Mouse (Mus musculus): Measurements from ENCODE around the gene Hmgb4. TPM values are rescaled to one million over a fixed set of nuclear protein-coding genes. Genes with fewer than 3 reads are reported as not detected.

Gene Hmgb4
- total RNA-seq, 2 experiments from 2014 or later: not detected

DNA sequence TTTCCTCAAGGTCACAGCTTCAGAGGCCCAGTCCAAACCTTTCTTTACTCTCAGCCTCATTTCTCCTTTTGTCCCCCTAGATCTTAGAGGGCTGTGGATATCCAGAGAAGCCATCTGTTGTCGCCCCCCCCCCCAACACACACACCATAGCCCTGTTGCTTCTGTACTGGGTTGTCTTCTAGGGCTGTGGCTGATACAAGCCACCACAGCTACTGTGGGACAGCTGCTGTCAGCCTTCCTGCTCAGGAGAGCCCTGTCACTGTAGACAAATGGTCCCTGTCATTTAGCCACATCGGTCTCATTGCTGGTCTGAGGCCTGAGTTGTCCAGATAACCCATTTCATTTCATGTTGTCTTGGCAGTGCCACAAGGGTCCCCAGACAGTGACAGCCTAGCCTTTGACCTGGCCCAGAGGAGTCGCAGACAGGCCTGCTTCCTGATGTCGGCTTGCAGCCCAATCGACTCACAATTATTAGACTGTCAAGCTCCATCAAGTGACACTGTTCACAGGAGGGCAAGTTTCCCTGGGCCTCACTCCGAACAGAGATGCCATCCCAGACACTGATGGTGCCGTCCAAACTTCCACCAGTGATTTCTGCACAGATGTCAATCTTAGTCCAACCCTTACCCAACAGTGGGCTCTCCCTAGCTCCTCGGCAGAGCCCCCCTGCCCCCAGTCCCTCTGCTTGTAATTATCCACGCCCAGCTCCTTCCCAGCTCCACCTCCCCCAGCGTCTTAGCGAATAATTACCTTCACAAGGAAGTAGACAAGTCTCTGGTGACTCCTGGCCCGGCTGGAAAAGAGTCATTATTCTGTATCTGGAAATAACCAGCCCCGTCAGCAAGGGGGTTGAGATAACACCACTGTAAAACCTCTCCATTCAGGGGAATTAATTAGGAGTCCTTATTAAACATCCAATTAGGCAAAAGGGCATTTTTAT is 33.1 kb downstream of the Hmgb4 start:
- no peak for DNase-seq (ENCODE audit: low spot score in 2 of 2)

DNA sequence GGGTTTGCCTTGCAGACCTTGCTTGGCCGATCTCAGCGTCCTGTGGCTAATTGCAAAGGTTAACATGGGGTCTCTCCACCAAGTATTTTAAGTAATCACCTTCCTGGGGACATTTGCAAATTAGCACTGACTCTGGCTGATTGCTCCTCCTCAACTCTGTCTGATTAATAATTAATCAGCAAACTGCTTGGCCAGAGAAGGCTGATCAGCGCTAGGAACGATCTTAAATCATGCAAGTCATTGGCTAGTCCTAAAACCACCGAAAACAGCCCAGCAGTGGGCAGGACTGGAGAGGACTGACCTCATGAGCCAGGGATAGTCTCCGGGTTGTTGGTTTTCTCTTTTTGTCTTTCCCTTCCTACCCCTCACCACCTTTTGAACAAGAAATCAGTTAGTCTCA is 36.3 kb downstream of the Hmgb4 start:
- no peak for DNase-seq (ENCODE audit: low spot score in 2 of 2)

DNA sequence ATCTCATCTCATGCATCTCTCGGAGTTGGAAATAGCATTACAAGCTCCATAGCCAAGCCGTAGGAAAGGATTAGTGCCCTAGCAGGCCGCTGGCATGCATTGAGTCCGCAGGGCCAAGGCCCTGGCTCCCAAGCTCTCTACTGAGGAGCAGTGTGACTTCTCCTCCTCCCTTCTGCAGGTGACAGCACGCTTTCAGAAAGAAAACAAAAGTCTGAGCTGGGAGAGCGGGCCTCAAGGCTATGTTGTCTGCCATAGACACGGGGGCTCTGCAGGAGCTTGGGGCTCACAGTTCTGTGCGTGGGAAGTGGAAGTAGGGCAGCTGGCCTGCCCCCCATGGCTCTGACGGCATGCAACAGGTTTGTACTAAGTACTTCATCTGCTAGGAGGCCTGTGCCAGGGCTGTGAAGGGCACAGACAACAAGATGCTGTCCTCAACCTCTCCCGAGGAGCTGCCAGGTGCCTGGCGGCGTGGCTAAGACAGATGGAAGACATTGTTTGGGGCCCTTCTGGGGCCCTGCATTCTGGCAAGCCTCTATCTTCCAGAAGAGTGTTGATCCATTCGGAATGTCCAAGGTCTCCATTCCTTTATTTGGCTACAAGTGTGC is 42.7 kb downstream of the Hmgb4 start:
- peak; percentile 25 to 35 for DNase-seq (ENCODE audit: low spot score in 2 of 2)

Data from layer of hippocampus, postnatal 10 days (tissue).